ENCODE assay signal across 32 mouse cellular contexts in the genomic region with DNA sequence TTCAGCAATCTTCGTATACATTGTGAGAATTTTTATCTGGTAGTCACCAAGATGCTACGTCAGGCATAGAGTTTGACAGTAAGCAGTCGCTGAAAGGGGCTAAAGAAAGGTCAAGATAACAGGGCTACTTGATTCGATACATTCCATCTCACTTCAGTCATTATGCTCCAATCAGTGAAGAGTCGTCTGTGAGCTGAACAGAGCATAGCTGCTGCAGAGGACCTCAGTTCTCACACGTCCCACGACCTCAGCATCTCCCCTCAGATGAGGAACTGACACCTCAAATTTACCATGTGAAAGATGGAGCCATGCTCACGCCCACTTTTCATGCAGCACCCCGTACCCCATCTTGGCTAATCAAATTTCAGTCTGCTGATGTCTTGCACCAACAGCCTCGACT. TPM values are rescaled to one million over a fixed set of nuclear protein-coding genes. Genes with fewer than 3 reads are reported as not detected.
DNase-seq lines count a peak whose midpoint lies in the region; ATAC-seq and TF ChIP-seq lines count a peak whose summit lies in the region.
"Had no signal": no experiment of that assay in that cellular context is flagged by ENCODE, and none has a peak within 500 bp of the region (broad histone marks: within the 10 kb centered on the region; RNA-seq: fewer than 3 reads in every experiment).

No protein-coding gene starts in this region.

- 8% methylated on average over 10 of the region's 10 CpGs for WGBS in heart, embryonic 11.5 days (ENCODE audit: insufficient replicate concordance)
- 15% methylated on average over 10 of the region's 10 CpGs for WGBS in heart, embryonic 16.5 days
- 15% methylated on average over 10 of the region's 10 CpGs for WGBS in lung, embryonic 14.5 days
- 45% methylated on average over 10 of the region's 10 CpGs for WGBS in small intestine, adult 2 months

- no peaks in the 10 kb centered on the region for H3K27me3 ChIP-seq in heart, embryonic 11.5 days (ENCODE audit: control insufficient read depth, insufficient read depth, low read length)
- H3K27me3 ChIP-seq in heart, embryonic 16.5 days (ENCODE audit: control insufficient read depth, insufficient read depth, low read length) = no peaks in the 10 kb centered on the region
- H3K27me3 ChIP-seq in lung, embryonic 14.5 days (ENCODE audit: insufficient read depth, low read length) = no peaks in the 10 kb centered on the region
- no peaks in the 10 kb centered on the region for H3K27me3 ChIP-seq in small intestine, adult 2 months (ENCODE audit: control insufficient read depth, insufficient read depth, low read length)
- H3K27me3 ChIP-seq: embryonic facial prominence, embryonic 13.5 days; hindbrain, embryonic 13.5 days; midbrain, embryonic 12.5 days; neural tube, embryonic 15.5 days; Patski; stomach, embryonic 15.5 days had no signal

- H3K27ac ChIP-seq in heart, embryonic 11.5 days (ENCODE audit: low read depth, low read length) = peak overlapping the region; percentile 92
- peak overlapping the region; percentile 92 for H3K27ac ChIP-seq in heart, embryonic 16.5 days (ENCODE audit: low read length)
- H3K27ac ChIP-seq in lung, embryonic 14.5 days (ENCODE audit: low read depth) = no peak overlapping the region
- peak overlapping the region; percentile 38; the same call in 1 of the 2 replicates for H3K27ac ChIP-seq in small intestine, adult 2 months (ENCODE audit: insufficient read depth, low read depth, low read length)
- H3K27ac ChIP-seq: embryonic facial prominence, embryonic 13.5 days; forebrain, embryonic 10.5 days; gastrocnemius, adult 2 months; hindbrain, embryonic 13.5 days; midbrain, embryonic 12.5 days; neural tube, embryonic 15.5 days; stomach, embryonic 15.5 days had no signal

- no peak for TF ChIP-seq POLR2A in small intestine, adult 2 months (IDR thresholded peaks at IDR 0.05; ENCODE audit: low read depth, low read length)

- peak overlapping the region; percentile 48 for H3K4me2 ChIP-seq in heart, embryonic 11.5 days
- H3K4me2 ChIP-seq in heart, embryonic 16.5 days (ENCODE audit: low read depth, low read length) = peak overlapping the region; percentile 51
- H3K4me2 ChIP-seq in lung, embryonic 14.5 days = 0 out of 2 replicates have a peak overlapping the region, but pooled peaks have one; percentile 2
- H3K4me2 ChIP-seq: embryonic facial prominence, embryonic 13.5 days; hindbrain, embryonic 13.5 days; midbrain, embryonic 12.5 days; neural tube, embryonic 15.5 days; stomach, embryonic 15.5 days had no signal

- H3K9ac ChIP-seq in heart, embryonic 11.5 days (ENCODE audit: low read depth, low read length) = no peak overlapping the region
- H3K9ac ChIP-seq in heart, embryonic 16.5 days (ENCODE audit: low read length) = peak overlapping the region; percentile 54
- no peak overlapping the region for H3K9ac ChIP-seq in lung, embryonic 14.5 days
- H3K9ac ChIP-seq: embryonic facial prominence, embryonic 13.5 days; hindbrain, embryonic 13.5 days; midbrain, embryonic 12.5 days; neural tube, embryonic 15.5 days; stomach, embryonic 15.5 days had no signal

- H3K9me3 ChIP-seq in heart, embryonic 11.5 days (replicated peaks; ENCODE audit: control insufficient read depth, low read length) = 0 out of 2 replicates have a peak, but pooled peaks cover 2% of the 10 kb centered on the region
- no peaks in the 10 kb centered on the region for H3K9me3 ChIP-seq in heart, embryonic 16.5 days (replicated peaks; ENCODE audit: control insufficient read depth, low read length)
- H3K9me3 ChIP-seq in lung, embryonic 14.5 days (ENCODE audit: low read depth, low read length) = no peaks in the 10 kb centered on the region
- H3K9me3 ChIP-seq: embryonic facial prominence, embryonic 13.5 days; forebrain, embryonic 10.5 days; hindbrain, embryonic 13.5 days; megakaryocyte, embryonic 14.5 days; midbrain, embryonic 12.5 days; neural tube, embryonic 15.5 days; stomach, embryonic 15.5 days had no signal

- no peak for TF ChIP-seq CTCF in lung, embryonic 14.5 days (IDR thresholded peaks at IDR 0.05; ENCODE audit: low read depth)
- no peak for TF ChIP-seq CTCF in small intestine, adult 2 months (IDR thresholded peaks at IDR 0.05; ENCODE audit: extremely low read depth, insufficient read length, insufficient replicate concordance, low read depth, low read length)

- no peaks in the 10 kb centered on the region for H3K36me3 ChIP-seq in heart, embryonic 11.5 days (ENCODE audit: control insufficient read depth, insufficient read depth, low read length)
- no peaks in the 10 kb centered on the region for H3K36me3 ChIP-seq in heart, embryonic 16.5 days (ENCODE audit: control insufficient read depth, insufficient read depth)
- no peaks in the 10 kb centered on the region for H3K36me3 ChIP-seq in lung, embryonic 14.5 days (ENCODE audit: insufficient read depth)
- H3K36me3 ChIP-seq in small intestine, adult 2 months (ENCODE audit: control insufficient read depth, insufficient read depth, low read length) = no peaks in the 10 kb centered on the region
- H3K36me3 ChIP-seq: embryonic facial prominence, embryonic 13.5 days; forebrain, embryonic 10.5 days; hindbrain, embryonic 13.5 days; midbrain, embryonic 12.5 days; neural tube, embryonic 15.5 days; stomach, embryonic 15.5 days had no signal

- H3K4me3 ChIP-seq in heart, embryonic 11.5 days (ENCODE audit: low read depth, low read length) = no peak overlapping the region
- peak overlapping the region; percentile 17 for H3K4me3 ChIP-seq in heart, embryonic 16.5 days (ENCODE audit: low read length)
- no peak overlapping the region for H3K4me3 ChIP-seq in lung, embryonic 14.5 days (ENCODE audit: low read depth, low read length)
- no peak overlapping the region for H3K4me3 ChIP-seq in small intestine, adult 2 months (ENCODE audit: low read depth, low read length)
- H3K4me3 ChIP-seq: embryonic facial prominence, embryonic 13.5 days; forebrain, embryonic 10.5 days; gastrocnemius, adult 2 months; hindbrain, embryonic 13.5 days; megakaryocyte, embryonic 14.5 days; midbrain, embryonic 12.5 days; neural tube, embryonic 15.5 days; stomach, embryonic 15.5 days had no signal

- intact Hi-C loops in heart, postnatal 25 days (cut with DNase I) = no loop called here

- peak; percentile 77 for ATAC-seq in heart, embryonic 11.5 days (replicated peaks; ENCODE audit: insufficient number of reproducible peaks, low FRiP score, low TSS enrichment)
- ATAC-seq in heart, embryonic 16.5 days (replicated peaks; ENCODE audit: extremely low read depth, insufficient read depth, low FRiP score) = peak; percentile 81
- peak; percentile 30 for ATAC-seq in lung, embryonic 14.5 days (ENCODE audit: insufficient read depth)
- ATAC-seq: forebrain, embryonic 16.5 days; Patski had no signal

- H3K4me1 ChIP-seq in heart, embryonic 11.5 days (ENCODE audit: control insufficient read depth, insufficient read depth, low read length) = peaks cover 47% of the 10 kb centered on the region
- peaks cover 49% of the 10 kb centered on the region for H3K4me1 ChIP-seq in heart, embryonic 16.5 days (ENCODE audit: control insufficient read depth, insufficient read depth, low read length)
- no peaks in the 10 kb centered on the region for H3K4me1 ChIP-seq in lung, embryonic 14.5 days (ENCODE audit: insufficient read depth)
- peaks cover 1% of the 10 kb centered on the region; the same call in 1 of the 2 replicates for H3K4me1 ChIP-seq in small intestine, adult 2 months (ENCODE audit: control insufficient read depth, insufficient read depth, insufficient read length, low read length)
- H3K4me1 ChIP-seq: midbrain, embryonic 12.5 days had no signal

- no peak for DNase-seq in heart, postnatal 25 days (ENCODE audit: low spot score)
- no peak for DNase-seq in heart, adult 9 months (ENCODE audit: low spot score in 2 of 2)
- no peak for DNase-seq in lung, embryonic 14.5 days
- DNase-seq in lung, postnatal 14 days = no peak
- DNase-seq in c-Kit-positive CD71-positive TER-119-positive erythroid progenitor cells, embryonic 14.5 days (ENCODE audit: low spot score) = no peak
- DNase-seq: adrenal gland, postnatal 10 days; cerebellum, adult 11 months; cerebellum, adult 9-11 months; gastrocnemius, adult 2 months; gastrocnemius, postnatal 36 days; kidney, adult 11 months; kidney, postnatal 14 days; layer of hippocampus, adult 9-11 months; lung, adult 18-20 months; lung, postnatal 36 days; retina, postnatal 1 day; right cerebral cortex, postnatal 14 days; thymus, postnatal 14 days had no signal

RNA-seq across cellular contexts. Expression of a gene that starts 5.8 kb away (rescaled TPM):
- 274 and 286 TPM in 2 replicates for polyA plus RNA-seq in heart, embryonic 11.5 days (2014; fragmentation: Nextera tagmentation; extraction: Ambion mirVana)
- total RNA-seq in heart, postnatal 25 days (2021) = 10 to 100 TPM; 33.8 to 34.1 TPM
- 386 and 413 TPM in 2 replicates for polyA plus RNA-seq in heart, embryonic 16.5 days (2015; fragmentation: Nextera tagmentation; extraction: Ambion mirVana)
- polyA plus RNA-seq in lung, embryonic 14.5 days (2014; fragmentation: Nextera tagmentation; extraction: Ambion mirVana) = 209 and 219 TPM in 2 replicates
- 52.5 and 327 TPM in 2 replicates for polyA plus RNA-seq in small intestine, adult 2 months (2012; rRNA removed)

RNA-seq across cellular contexts. Expression of a gene that starts 41.2 kb away (rescaled TPM):
- not detected in 2 replicates for polyA plus RNA-seq in heart, embryonic 11.5 days (2014; fragmentation: Nextera tagmentation; extraction: Ambion mirVana)
- under 1 TPM; 0.21 to 0.50 TPM for total RNA-seq in heart, postnatal 25 days (2021)
- 0.19 and 0.80 TPM in 2 replicates for polyA plus RNA-seq in heart, embryonic 16.5 days (2015; fragmentation: Nextera tagmentation; extraction: Ambion mirVana)
- 0.29 TPM in 1 of 2 replicates, not detected in the other for polyA plus RNA-seq in lung, embryonic 14.5 days (2014; fragmentation: Nextera tagmentation; extraction: Ambion mirVana)
- polyA plus RNA-seq in small intestine, adult 2 months (2012; rRNA removed) = 0.06 and 2.8 TPM in 2 replicates
- total RNA-seq: left cerebral cortex, adult 18-20 months had no signal
- polyA plus RNA-seq: hindbrain, embryonic 13.5 days; kidney, embryonic 14.5 days; midbrain, embryonic 12.5 days had no signal

Comparison
In these comparisons a context has a peak if more than half of its experiments do, and no peak if none do; other contexts are left out.
1. ATAC-seq: peak in every context shown above with its lines; median percentile 81 in heart, embryonic 16.5 days; 77 in heart, embryonic 11.5 days; 30 in lung, embryonic 14.5 days.